Mouse (Mus musculus) activated CD4-positive, CD25-positive, alpha-beta regulatory T cell, adult 4 months (primary cell): ENCODE measurements at regions not wholly inside any gene's neighbourhood (a gene's known extent, or its start where the extent isn't known, plus 50 kb on each side); places are given as distances from the start of the nearest gene placed in this dataset.

Source experiments
- ATAC-seq: one replicate; pipeline ENCODE4 v1.8.0; 2017

GRCm38 (mm10) chr6:117427351-117428142 is 259.2 kb downstream of the Cxcl12 start:
- ATAC-seq: no peak

GRCm38 (mm10) chr6:117428441-117428840 is 260.1 kb downstream of the Cxcl12 start:
- ATAC-seq: no peak

- ATAC-seq: peak; percentile 93
Measured at GRCm38 (mm10) chr6:117430876-117431781, 262.8 kb downstream of the Cxcl12 start.

- no peak for ATAC-seq
Measured at GRCm38 (mm10) chr6:117436851-117437250, 268.5 kb downstream of the Cxcl12 start.

GRCm38 (mm10) chr6:117437411-117438101 is 269.2 kb downstream of the Cxcl12 start:
- no peak for ATAC-seq

- no peak for ATAC-seq
Measured at GRCm38 (mm10) chr6:117448652-117449051, 280.3 kb downstream of the Cxcl12 start.

GRCm38 (mm10) chr6:117451001-117451400 is 282.7 kb downstream of the Cxcl12 start:
- no peak for ATAC-seq

- no peak for ATAC-seq
Measured at GRCm38 (mm10) chr6:117460193-117460592, 291.9 kb downstream of the Cxcl12 start.

GRCm38 (mm10) chr6:117465165-117465564 is 296.8 kb downstream of the Cxcl12 start:
- no peak for ATAC-seq

- ATAC-seq: no peak
Measured at GRCm38 (mm10) chr6:117465606-117466174, 297.4 kb downstream of the Cxcl12 start.

- no peak for ATAC-seq
Measured at GRCm38 (mm10) chr6:117479376-117479775, 311.0 kb downstream of the Cxcl12 start.

GRCm38 (mm10) chr6:117480396-117480795 is 312.1 kb downstream of the Cxcl12 start:
- no peak for ATAC-seq

GRCm38 (mm10) chr6:117489161-117489560 is 320.8 kb downstream of the Cxcl12 start:
- no peak for ATAC-seq

GRCm38 (mm10) chr6:117489761-117490396 is 321.5 kb downstream of the Cxcl12 start:
- no peak for ATAC-seq

GRCm38 (mm10) chr6:117494971-117495370 is 326.6 kb downstream of the Cxcl12 start:
- ATAC-seq: no peak

- no peak for ATAC-seq
Measured at GRCm38 (mm10) chr6:117497337-117497736, 329.0 kb downstream of the Cxcl12 start.

GRCm38 (mm10) chr6:117497904-117498303 is 329.6 kb downstream of the Cxcl12 start:
- no peak for ATAC-seq

- ATAC-seq: no peak
Measured at GRCm38 (mm10) chr6:117502346-117502745, 334.0 kb downstream of the Cxcl12 start.

GRCm38 (mm10) chr6:117504771-117505170 is 336.2 kb upstream of the Zfp637 start:
- ATAC-seq: no peak

- ATAC-seq: no peak
Measured at GRCm38 (mm10) chr6:117505431-117505830, 335.5 kb upstream of the Zfp637 start.

- no peak for ATAC-seq
Measured at GRCm38 (mm10) chr6:117506619-117507018, 334.4 kb upstream of the Zfp637 start.

GRCm38 (mm10) chr6:117508860-117509259 is 332.1 kb upstream of the Zfp637 start:
- no peak for ATAC-seq
